Mouse (Mus musculus) heart, adult 2 months (tissue): ENCODE measurements at regions not wholly inside any gene's neighbourhood (a gene's known extent, or its start where the extent isn't known, plus 50 kb on each side); places are given as distances from the start of the nearest gene placed in this dataset.

Experiments
- DNase-seq, 2 experiments: peaks; one replicate each; pipeline ENCODE4 v3.0.0; 2021
- H3K27ac ChIP-seq: fragments of 200-600 bp; 2 replicates; pipeline ENCODE4 v1.8.1; 2022
- H3K27me3 ChIP-seq: fragments of 200-500 bp; 2 replicates; pipeline ENCODE4 v1.6.1; 2012; ENCODE audit warnings: mild to moderate bottlenecking, low read length, inconsistent platforms, mixed read lengths; ENCODE audit not compliant: control insufficient read depth, insufficient read depth
- H3K36me3 ChIP-seq: fragments of 200-500 bp; 2 replicates; pipeline ENCODE4 v1.6.1; 2012; ENCODE audit warnings: low read length, inconsistent platforms; ENCODE audit not compliant: control insufficient read depth, insufficient read depth
- H3K4me1 ChIP-seq: fragments of 200-500 bp; 2 replicates; pipeline ENCODE4 v1.6.1; 2011; ENCODE audit warnings: low read length; ENCODE audit not compliant: control insufficient read depth, insufficient read depth
- H3K4me3 ChIP-seq: fragments of 200-600 bp; 2 replicates; pipeline ENCODE4 v1.8.1; 2022
- H3K79me2 ChIP-seq: fragments of 200-500 bp; replicated peaks from 2 replicates; pipeline ENCODE4 v1.6.1; 2012; ENCODE audit warnings: mild to moderate bottlenecking, inconsistent platforms, low read length, moderate library complexity, mixed read lengths; ENCODE audit not compliant: control insufficient read depth, insufficient read depth
- H3K9ac ChIP-seq: fragments of 200-500 bp; 2 replicates; pipeline ENCODE4 v1.6.1; 2012; ENCODE audit warnings: low read depth, mild to moderate bottlenecking, control low read depth, inconsistent platforms, low read length, mixed read lengths
- CTCF ChIP-seq: fragments of 200-600 bp; IDR thresholded peaks from 2 replicates; pipeline ENCODE4 v1.8.1; 2022; ENCODE audit warnings: antibody characterized with exemption, mild to moderate bottlenecking, moderate library complexity
- EP300 ChIP-seq: fragments of 200-500 bp; IDR thresholded peaks from 2 replicates; pipeline ENCODE4 v1.6.1; 2011; ENCODE audit warnings: low read depth, low read length, control low read depth; ENCODE audit not compliant: insufficient read depth
- POLR2A ChIP-seq: fragments of 200-500 bp; IDR thresholded peaks from 2 replicates; pipeline ENCODE4 v1.6.1; 2011; ENCODE audit warnings: mild to moderate bottlenecking, low read depth, low read length, control low read depth; ENCODE audit not compliant: insufficient read depth
- WGBS: fragments of 180-500 bp; shearing (Covaris S2); methylation state at CpG from one replicate; pipeline ENCODE4 v1.1.7; 2018; 5-methylcytosine and 5-hydroxymethylcytosine counted together
- intact Hi-C: fragments of 180-260 bp; cut with DNase I; formaldehyde crosslinking; loops from one replicate; pipeline ENCODE4 v1.15.1; 2025

DNA sequence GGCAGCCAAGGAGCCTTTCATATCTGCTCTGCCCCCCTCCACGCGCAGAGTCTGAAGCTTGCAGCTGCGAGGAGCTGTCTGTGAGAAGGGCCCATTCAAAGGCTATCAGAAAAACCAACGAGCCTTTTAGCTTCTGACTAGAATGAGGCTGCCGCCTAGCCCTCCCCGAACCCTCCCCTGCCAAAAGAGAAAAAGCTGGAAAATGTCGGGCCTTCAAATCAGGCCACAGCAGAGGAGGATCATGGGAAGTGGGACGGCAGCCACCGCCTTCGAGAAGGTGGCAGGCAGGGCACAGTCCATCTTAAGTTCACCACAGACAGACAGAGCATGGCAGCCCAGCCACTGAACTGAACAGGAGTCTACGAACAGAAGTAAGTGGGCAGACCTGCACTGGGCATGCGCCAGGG lies 108.6 kb upstream of the Igsf21 start:
- Histone ChIP-seq H3K27me3 (no peaks in the 10 kb centered on the region), H3K4me3 (no peak overlapping the region), H3K79me2 (no peaks in the 10 kb centered on the region), H3K36me3 (no peaks in the 10 kb centered on the region), H3K9ac (no peak overlapping the region), H3K27ac (no peak overlapping the region), H3K4me1 (no peaks in the 10 kb centered on the region)
- intact Hi-C loops, result no loop called here
- 66% methylated on average over 12 of the region's 12 CpGs for WGBS
- DNase-seq, result no peak
- TF ChIP-seq CTCF (no peak), EP300 (no peak), POLR2A (no peak)

- WGBS, result 57% methylated on average over 4 of the region's 4 CpGs
- intact Hi-C loops, result no loop called here
- H3K27ac ChIP-seq, result no peak overlapping the region
- no peaks in the 10 kb centered on the region for H3K36me3 ChIP-seq
- H3K4me3 ChIP-seq, result no peak overlapping the region
- H3K4me1 ChIP-seq, result no peaks in the 10 kb centered on the region
- TF ChIP-seq CTCF, result no peak
- no peak for TF ChIP-seq POLR2A
- no peak for TF ChIP-seq EP300
- no peak for DNase-seq
- no peak overlapping the region for H3K9ac ChIP-seq
- no peaks in the 10 kb centered on the region for H3K79me2 ChIP-seq
- H3K27me3 ChIP-seq, result no peaks in the 10 kb centered on the region
Measured at GRCm38 (mm10) chr4:140348802-140349201, 102.2 kb upstream of the Igsf21 start.

GRCm38 (mm10) chr4:140330138-140330537 lies 83.6 kb upstream of the Igsf21 start:
- Histone ChIP-seq H3K27me3 (no peaks in the 10 kb centered on the region), H3K9ac (no peak overlapping the region), H3K36me3 (no peaks in the 10 kb centered on the region), H3K4me3 (no peak overlapping the region), H3K27ac (no peak overlapping the region), H3K79me2 (no peaks in the 10 kb centered on the region), H3K4me1 (no peaks in the 10 kb centered on the region)
- no peak for DNase-seq
- intact Hi-C loops, result no loop called here
- TF ChIP-seq EP300 (no peak), POLR2A (no peak), CTCF (no peak)
- WGBS, result 92% methylated on average over 4 of the region's 4 CpGs

DNA sequence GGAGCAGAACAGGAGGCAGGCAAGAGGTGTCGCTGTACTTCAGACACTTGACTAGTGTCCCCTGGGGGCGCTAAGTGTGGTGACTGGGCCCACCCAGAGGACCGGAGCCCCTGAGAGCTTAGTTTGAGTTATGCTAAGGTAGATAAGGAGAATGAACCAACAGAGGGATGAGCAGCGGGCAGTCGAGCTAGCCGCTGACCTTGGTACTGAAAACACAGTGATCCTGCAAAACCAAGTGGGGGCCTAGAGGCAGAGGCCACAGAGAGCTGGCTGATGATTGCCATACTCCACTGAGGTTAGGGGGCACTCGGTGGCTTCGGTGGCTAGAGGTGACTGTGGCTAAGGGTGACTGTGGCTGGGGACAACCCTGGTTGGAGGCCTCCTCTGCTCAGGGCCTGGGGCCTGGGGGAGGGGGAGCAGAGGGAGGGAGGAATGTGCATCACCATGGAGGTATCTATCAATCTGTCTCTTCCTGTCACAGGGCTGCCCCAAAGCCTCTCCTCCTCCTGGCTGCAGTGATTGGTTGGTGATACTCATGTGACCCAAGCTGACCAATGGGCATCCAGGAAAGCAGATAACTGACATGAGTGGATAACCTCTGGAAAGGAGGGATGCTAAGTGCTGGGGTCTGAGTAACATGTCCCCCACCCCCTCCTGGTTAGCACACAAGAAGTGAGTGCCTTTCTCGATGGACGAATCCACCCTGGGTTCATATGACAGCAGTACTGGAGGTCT lies 80.3 kb upstream of the Igsf21 start:
- TF ChIP-seq CTCF, result no peak
- TF ChIP-seq EP300, result no peak
- TF ChIP-seq POLR2A, result no peak
- no peaks in the 10 kb centered on the region for H3K4me1 ChIP-seq
- no peak for DNase-seq
- WGBS, result 22% methylated on average over 10 of the region's 10 CpGs
- no peak overlapping the region for H3K4me3 ChIP-seq
- H3K36me3 ChIP-seq, result no peaks in the 10 kb centered on the region
- H3K9ac ChIP-seq, result no peak overlapping the region
- H3K27me3 ChIP-seq, result no peaks in the 10 kb centered on the region
- H3K27ac ChIP-seq, result no peak overlapping the region
- no peaks in the 10 kb centered on the region for H3K79me2 ChIP-seq
- intact Hi-C loops, result no loop called here

GRCm38 (mm10) chr4:140325677-140326052 lies 79.1 kb upstream of the Igsf21 start:
- TF ChIP-seq CTCF, result no peak
- no peak for TF ChIP-seq POLR2A
- TF ChIP-seq EP300, result no peak
- no peak overlapping the region for H3K4me3 ChIP-seq
- H3K27ac ChIP-seq, result no peak overlapping the region
- H3K4me1 ChIP-seq, result no peaks in the 10 kb centered on the region
- no peaks in the 10 kb centered on the region for H3K79me2 ChIP-seq
- 80% methylated on average over 7 of the region's 7 CpGs for WGBS
- no peaks in the 10 kb centered on the region for H3K36me3 ChIP-seq
- DNase-seq, result no peak
- H3K9ac ChIP-seq, result no peak overlapping the region
- no peaks in the 10 kb centered on the region for H3K27me3 ChIP-seq
- intact Hi-C loops, result no loop called here

DNA sequence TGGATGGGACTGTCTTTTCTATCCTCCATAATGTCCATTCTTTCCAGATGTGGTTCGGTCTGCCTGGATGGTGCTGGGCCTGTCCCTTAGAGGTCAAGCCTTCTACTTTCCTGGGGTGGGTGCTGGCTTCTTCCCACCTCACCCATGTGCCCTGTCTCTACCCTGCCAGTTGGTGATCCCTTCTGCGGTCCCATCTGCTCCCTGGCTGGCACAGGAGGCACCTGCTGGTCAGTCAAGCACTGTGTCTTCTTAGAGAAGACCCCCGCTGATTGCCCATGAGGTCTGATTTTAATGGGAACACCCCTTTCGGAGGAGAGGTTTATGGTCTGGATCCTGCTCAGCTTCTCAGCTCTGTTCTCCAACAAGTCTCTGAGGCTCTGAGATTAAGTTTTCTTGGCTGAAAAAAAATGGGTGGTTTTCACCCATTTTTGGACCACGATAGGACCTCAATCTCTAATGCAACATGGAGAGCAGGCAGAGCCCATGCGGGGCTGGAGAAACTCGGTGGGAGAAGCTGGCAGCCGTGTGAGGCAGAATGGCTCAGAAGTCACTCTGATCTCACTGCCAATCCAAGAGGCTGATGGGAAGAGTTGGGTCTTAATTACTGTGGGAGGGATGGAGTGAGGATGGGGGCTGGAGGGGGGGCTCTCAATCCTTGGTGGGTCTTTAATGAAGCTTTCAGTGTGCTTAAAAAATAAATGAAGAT lies 78.5 kb upstream of the Igsf21 start:
- Histone ChIP-seq H3K4me3 (no peak overlapping the region), H3K27ac (no peak overlapping the region), H3K36me3 (no peaks in the 10 kb centered on the region), H3K9ac (no peak overlapping the region), H3K79me2 (no peaks in the 10 kb centered on the region), H3K27me3 (no peaks in the 10 kb centered on the region), H3K4me1 (no peaks in the 10 kb centered on the region)
- 77% methylated on average over 8 of the region's 8 CpGs for WGBS
- TF ChIP-seq POLR2A, result no peak
- TF ChIP-seq EP300, result no peak
- TF ChIP-seq CTCF, result no peak
- no peak for DNase-seq
- intact Hi-C loops, result no loop called here
